Mouse (Mus musculus): ENCODE measurements at regions not wholly inside any gene's neighbourhood (a gene's known extent, or its start where the extent isn't known, plus 50 kb on each side); places are given as distances from the start of the nearest gene placed in this dataset.

GRCm38 (mm10) chr9:113340838-113341237 lies 367.2 kb downstream of the Pdcd6ip start:
- TF ChIP-seq CTCF (IDR thresholded peaks at IDR 0.05; ENCODE audit: borderline replicate concordance, extremely low read depth, insufficient read depth, insufficient read length) (no peak), POLR2A (IDR thresholded peaks at IDR 0.05; ENCODE audit: borderline replicate concordance, extremely low read depth, insufficient read depth, insufficient read length, poor library complexity, severe bottlenecking) (no peak)
